Mouse (Mus musculus) lung, postnatal 10 days (tissue): ENCODE data around the gene Atp5d.
A peak's percentile ranks its signal among the peaks of the same experiment; 100 is the strongest.

Experiments
- DNase-seq: peaks from one replicate; pipeline ENCODE4 v3.0.0; 2021

Gene Atp5d

GRCm38 (mm10) chr10:80138553-80139438 is at the start of gene Atp5d:
Atp5d (plus strand) TSS chr10:80138632.
- peak; percentile 63 for DNase-seq

- DNase-seq = no peak
Measured at GRCm38 (mm10) chr10:80089146-80089545, 49.3 kb upstream of the Atp5d start.

- DNase-seq = no peak
Measured at GRCm38 (mm10) chr10:80091527-80091926, 46.9 kb upstream of the Atp5d start.

GRCm38 (mm10) chr10:80092690-80093089 is 45.7 kb upstream of the Atp5d start:
- DNase-seq = no peak

GRCm38 (mm10) chr10:80094085-80094484 is 44.3 kb upstream of the Atp5d start:
- DNase-seq = no peak

GRCm38 (mm10) chr10:80094684-80095083 is 43.7 kb upstream of the Atp5d start:
- no peak for DNase-seq

GRCm38 (mm10) chr10:80095547-80095946 is 42.9 kb upstream of the Atp5d start:
- peak; percentile 60 for DNase-seq

- DNase-seq = no peak
Measured at GRCm38 (mm10) chr10:80097275-80097674, 41.2 kb upstream of the Atp5d start.

- no peak for DNase-seq
Measured at GRCm38 (mm10) chr10:80098630-80099029, 39.8 kb upstream of the Atp5d start.

GRCm38 (mm10) chr10:80100982-80101381 is 37.5 kb upstream of the Atp5d start:
- peak; percentile 62 for DNase-seq

GRCm38 (mm10) chr10:80102216-80102915 is 36.1 kb upstream of the Atp5d start:
- peak; percentile 93 for DNase-seq

GRCm38 (mm10) chr10:80103032-80103431 is 35.4 kb upstream of the Atp5d start:
- no peak for DNase-seq

- DNase-seq = no peak
Measured at GRCm38 (mm10) chr10:80104181-80104580, 34.3 kb upstream of the Atp5d start.

- DNase-seq = peak; percentile 25
Measured at GRCm38 (mm10) chr10:80105460-80105859, 33.0 kb upstream of the Atp5d start, which contains the start of gene Sbno2. Sbno2 (minus strand) TSS chr10:80105571.

GRCm38 (mm10) chr10:80105926-80106325 is 32.5 kb upstream of the Atp5d start:
- no peak for DNase-seq

GRCm38 (mm10) chr10:80107678-80108077 is 30.8 kb upstream of the Atp5d start:
- DNase-seq = no peak

GRCm38 (mm10) chr10:80114341-80115284 is 23.8 kb upstream of the Atp5d start:
- peak; percentile 96 for DNase-seq

GRCm38 (mm10) chr10:80115290-80115943 is 23.0 kb upstream of the Atp5d start, which contains the start of gene Stk11:
Stk11 (plus strand) TSS chr10:80115803.
- DNase-seq = peak; percentile 100

- DNase-seq = no peak
Measured at GRCm38 (mm10) chr10:80115944-80116335, 22.5 kb upstream of the Atp5d start.

GRCm38 (mm10) chr10:80116563-80116926 is 21.9 kb upstream of the Atp5d start:
- DNase-seq = peak; percentile 32

- peak; percentile 68 for DNase-seq
Measured at GRCm38 (mm10) chr10:80116927-80117691, 21.3 kb upstream of the Atp5d start.
